Mouse (Mus musculus) cortical plate, adult 2 months (tissue): ENCODE measurements at regions not wholly inside any gene's neighbourhood (a gene's known extent, or its start where the extent isn't known, plus 50 kb on each side); places are given as distances from the start of the nearest gene placed in this dataset.
A peak's percentile ranks its signal among the peaks of the same experiment; 100 is the strongest.

Experiments
- CTCF ChIP-seq: fragments of 200-500 bp; IDR thresholded peaks from 2 replicates; pipeline ENCODE4 v1.5.1; 2011; ENCODE audit warnings: mild to moderate bottlenecking, control low read depth, low read length; ENCODE audit not compliant: insufficient read depth; ENCODE audit errors: extremely low read depth
- POLR2A ChIP-seq: fragments of 200-500 bp; IDR thresholded peaks from 2 replicates; pipeline ENCODE4 v1.6.1; 2011; ENCODE audit warnings: mild to moderate bottlenecking, low read length, control low read depth; ENCODE audit not compliant: insufficient read depth; ENCODE audit errors: extremely low read depth

GRCm38 (mm10) chr3:29812480-29813240 is 730.8 kb downstream of the Egfem1 start:
- peak; percentile 16; the same call in 1 of the 2 replicates for TF ChIP-seq CTCF
- TF ChIP-seq POLR2A = no peak
